ENCODE assay signal across 8 mouse cellular contexts in genomic region chr1:153185828-153186803, GRCm38 (mm10). TPM values are rescaled to one million over a fixed set of nuclear protein-coding genes. Genes with fewer than 3 reads are reported as not detected.
DNase-seq lines count a peak whose midpoint lies in the region; ATAC-seq and TF ChIP-seq lines count a peak whose summit lies in the region.

Gene Lamc2, minus strand, starts transcription at chr1:153186447.

- peak within 1 kb of the TSS; percentile 50 for H3K9ac ChIP-seq in forebrain, embryonic 15.5 days (replicated peaks)
- peak within 1 kb of the TSS; percentile 40; the same call in 1 of the 2 replicates for H3K9ac ChIP-seq in stomach, embryonic 14.5 days (replicated peaks; ENCODE audit: low read depth, low read length)

- no peak within 1 kb of the TSS for H3K27ac ChIP-seq in forebrain, embryonic 15.5 days (replicated peaks)
- H3K27ac ChIP-seq in stomach, embryonic 14.5 days (ENCODE audit: low read length), result peak within 1 kb of the TSS; percentile 27

- TF ChIP-seq POLR2A in lung, adult 2 months (IDR thresholded peaks at IDR 0.05; ENCODE audit: borderline replicate concordance, extremely low read depth, low read depth, low read length), result peak; percentile 20; the same call in 1 of the 2 replicates

- peak; percentile 60; the same call in 1 of the 2 replicates for ATAC-seq in forebrain, embryonic 15.5 days (replicated peaks)
- ATAC-seq in stomach, embryonic 14.5 days (ENCODE audit: insufficient number of reproducible peaks, insufficient read depth, low FRiP score, low read depth), result peak; percentile 87

- H3K4me2 ChIP-seq in forebrain, embryonic 15.5 days (replicated peaks), result peak within 1 kb of the TSS; percentile 82
- peak within 1 kb of the TSS; percentile 81 for H3K4me2 ChIP-seq in stomach, embryonic 14.5 days (replicated peaks; ENCODE audit: low read depth, low read length)

- H3K4me3 ChIP-seq in forebrain, embryonic 15.5 days, result peak within 1 kb of the TSS; percentile 45
- H3K4me3 ChIP-seq in lung, adult 2 months (replicated peaks; ENCODE audit: extremely low read depth, low read depth, low read length), result peak within 1 kb of the TSS; percentile 49
- H3K4me3 ChIP-seq in stomach, embryonic 14.5 days (ENCODE audit: low read depth, low read length), result peak within 1 kb of the TSS; percentile 41

- H3K9me3 ChIP-seq in forebrain, embryonic 15.5 days, result no peaks in the 10 kb centered on the region
- no peaks in the 10 kb centered on the region for H3K9me3 ChIP-seq in stomach, embryonic 14.5 days (ENCODE audit: control insufficient read depth, low read depth, low read length)

- peak; percentile 14 to 60 for DNase-seq in adrenal gland, adult (ENCODE audit: inconsistent age in 2 of 2, low spot score in 1 of 2)
- DNase-seq in adrenal gland, adult 8-10 months, result no peak
- DNase-seq in brain, adult 2 months (ENCODE audit: low read depth, low spot score), result peak; percentile 39
- DNase-seq in kidney, adult 8-10 months, result peak; percentile 23 to 39
- peak; percentile 64 for DNase-seq in lung, adult 2 months
- no peak for DNase-seq in natural killer cell, adult 2 months (ENCODE audit: low spot score in 2 of 2)

- no peak for TF ChIP-seq CTCF in lung, adult 2 months (IDR thresholded peaks at IDR 0.05; ENCODE audit: insufficient read depth, low read length)

- peaks cover 13% of the 10 kb centered on the region for H3K4me1 ChIP-seq in forebrain, embryonic 15.5 days
- H3K4me1 ChIP-seq in lung, adult 2 months (ENCODE audit: control insufficient read depth, insufficient read depth, low read length), result peaks cover 3% of the 10 kb centered on the region; the same call in 1 of the 2 replicates
- H3K4me1 ChIP-seq in stomach, embryonic 14.5 days (ENCODE audit: control insufficient read depth, insufficient read depth, low read length), result peaks cover 3% of the 10 kb centered on the region; the same call in 1 of the 2 replicates

- WGBS in forebrain, embryonic 15.5 days, result 3% methylated on average over 46 of the region's 46 CpGs
- WGBS in lung, adult 2 months, result 11% methylated on average over 46 of the region's 46 CpGs
- 4% methylated on average over 46 of the region's 46 CpGs for WGBS in stomach, embryonic 14.5 days

- H3K27me3 ChIP-seq in forebrain, embryonic 15.5 days, result peaks cover 21% of the 10 kb centered on the region
- peaks cover 6% of the 10 kb centered on the region; the same call in 1 of the 2 replicates for H3K27me3 ChIP-seq in stomach, embryonic 14.5 days (ENCODE audit: control insufficient read depth, insufficient read depth, low read length)

- H3K36me3 ChIP-seq in forebrain, embryonic 15.5 days, result no peaks in the 10 kb centered on the region
- H3K36me3 ChIP-seq in stomach, embryonic 14.5 days (ENCODE audit: control insufficient read depth, insufficient read depth, low read length), result no peaks in the 10 kb centered on the region

RNA-seq across cellular contexts. Expression of gene Lamc2, which starts in this region (rescaled TPM):
- total RNA-seq in adrenal gland, adult 8-10 months (2022), result 1 to 10 TPM in 1 of 4 experiments, under 1 TPM in 3; 0.37 to 1.4 (median 0.79) TPM
- 1.2 and 1.3 TPM in 2 replicates for polyA plus RNA-seq in forebrain, embryonic 15.5 days (2015; fragmentation: Nextera tagmentation; extraction: Ambion mirVana)
- 36.4 and 37.5 TPM in 2 replicates for polyA plus RNA-seq in lung, adult 2 months (2012; rRNA removed)
- polyA plus RNA-seq in stomach, embryonic 14.5 days (2014; fragmentation: Nextera tagmentation; extraction: Ambion mirVana), result 14.3 and 15.2 TPM in 2 replicates

Comparison
In these comparisons a context has a peak if more than half of its experiments do, and no peak if none do; other contexts are left out.
1. DNase-seq: peak in adrenal gland, adult (2 of 2), brain, adult 2 months (single experiment), kidney, adult 8-10 months (2 of 2) and lung, adult 2 months (single experiment); none in adrenal gland, adult 8-10 months (single experiment) and natural killer cell, adult 2 months (0 of 2).
2. Peak in every context shown above with its lines, with median percentiles within 50 percentile points of each other: H3K4me3 ChIP-seq.